Mouse (Mus musculus) heart, adult 10 weeks (tissue): Measurements from ENCODE around the gene Mustn1. TPM values are rescaled to one million over a fixed set of nuclear protein-coding genes. Genes with fewer than 3 reads are reported as not detected.

Experiments
- polyA plus RNA-seq: library from polyadenylated mRNA; stranded (reverse); fragments of 350-450 nt; fragmentation: Illumina TruSeq; extraction: RNeasy Lipid Tissue Mini Kit (QIAGEN cat#74804); gene quantifications from one replicate; pipeline ENCODE4 v1.2.3, GENCODE M21; 2014; ENCODE audit warnings: low read depth, low replicate concordance

Mustn1 gene
- 15.1 TPM for polyA plus RNA-seq

DNA sequence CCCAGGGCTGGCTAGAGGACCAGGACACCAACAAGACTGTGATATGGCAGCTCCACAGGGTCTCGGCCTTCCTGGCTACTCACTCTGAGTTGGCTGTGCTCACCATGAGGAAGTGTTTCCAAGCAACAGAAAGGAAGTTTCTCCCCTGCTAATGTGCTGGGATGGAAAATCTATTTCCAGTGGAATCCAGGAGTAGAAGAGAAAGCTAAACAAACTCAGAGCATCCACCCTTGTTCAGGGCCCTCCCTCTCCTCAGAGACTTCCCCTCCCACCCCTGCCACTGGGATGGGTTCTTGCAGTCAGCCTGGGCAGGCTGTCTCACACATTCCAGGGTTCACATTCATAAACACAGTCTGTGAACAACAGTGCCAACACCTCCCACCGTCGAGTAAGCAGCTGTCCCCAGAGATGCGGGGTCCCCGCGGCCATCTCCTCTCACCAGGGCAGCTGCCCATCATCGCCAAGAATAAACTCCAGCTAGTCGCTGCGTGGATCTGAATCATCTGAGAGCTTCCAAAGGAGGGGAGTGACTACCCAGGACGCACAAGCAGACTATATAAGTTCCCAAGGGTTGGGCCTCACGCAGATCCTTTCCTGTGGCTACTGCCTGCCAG lies at the start of gene Mustn1:
Gene Mustn1, plus strand, starts transcription at position 243 of the 614 bp plus-strand sequence.

DNA sequence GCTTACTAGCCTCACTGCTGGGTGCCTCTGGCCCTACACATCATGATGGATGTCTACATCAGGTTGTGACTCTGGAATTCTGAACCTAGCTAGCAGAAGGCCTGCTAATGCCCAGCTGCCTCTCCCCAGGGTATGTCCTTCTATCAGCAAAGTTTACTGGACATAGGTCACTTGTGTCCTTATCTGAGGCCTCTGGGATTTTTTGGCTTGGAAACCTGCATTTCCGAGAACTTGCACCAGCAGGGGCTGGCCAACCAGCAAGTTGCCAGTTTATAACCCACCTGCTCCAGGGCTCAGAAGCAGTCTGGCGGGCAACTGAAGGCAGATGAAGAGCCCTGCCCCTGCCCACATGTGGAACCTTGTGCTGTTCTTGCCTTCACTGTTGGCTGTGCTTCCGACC lies 7.2 kb downstream of the Mustn1 start, which contains the start of gene Itih4:
Gene Itih4, plus strand, starts transcription at position 273 of the 400 bp plus-strand sequence.

DNA sequence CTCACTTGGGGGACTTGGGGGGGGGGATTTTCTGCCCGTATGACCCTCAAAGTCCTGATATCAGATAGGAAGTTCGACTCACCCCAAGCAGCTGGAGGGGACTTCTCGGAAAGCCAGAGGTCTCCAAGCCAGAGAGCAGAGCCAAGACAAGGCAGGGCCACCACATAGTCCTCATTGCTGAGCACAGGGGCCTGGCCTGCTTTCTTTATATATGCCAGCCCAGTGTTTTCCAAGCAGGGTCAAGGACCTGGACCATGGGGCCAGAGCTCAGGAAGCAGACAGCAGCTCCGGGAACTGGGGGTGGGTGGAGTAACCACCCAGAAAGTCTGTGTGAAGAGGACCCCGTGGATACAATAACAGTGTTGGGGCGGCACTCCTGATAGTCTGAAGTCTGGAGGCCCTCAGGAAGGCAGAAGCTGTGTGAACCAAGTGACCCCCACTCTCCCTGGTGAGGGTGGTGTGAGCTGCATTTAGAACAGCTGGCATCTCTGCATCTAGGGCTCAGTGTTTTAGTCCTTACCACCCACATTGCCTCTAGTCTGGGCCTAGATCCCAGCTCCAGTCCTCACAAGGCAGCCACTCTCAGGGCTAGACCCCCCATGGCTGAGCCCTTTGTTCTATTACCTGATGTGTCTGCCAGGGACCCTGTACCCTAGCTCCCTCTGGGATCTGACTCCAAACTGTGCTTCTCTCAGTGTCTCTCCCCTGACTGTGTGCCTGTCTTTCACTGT lies 44.5 kb downstream of the Mustn1 start, which contains the start of gene Itih3:
Gene Itih3, minus strand, starts transcription at position 386 of the 731 bp plus-strand sequence.

Other genes starting within 250 kb of the Mustn1 start
- 8.2 TPM for gene Rft1, start 224.8 kb upstream of the Mustn1 start, polyA plus RNA-seq
- gene Sfmbt1, start 164.4 kb upstream of the Mustn1 start, polyA plus RNA-seq = 5.4 TPM
- gene Tmem110, start 53.6 kb upstream of the Mustn1 start, polyA plus RNA-seq = 12.3 TPM
- gene Itih4, start 7.3 kb downstream of the Mustn1 start, polyA plus RNA-seq = 4.7 TPM
- 0.52 TPM for gene Itih3, start 44.6 kb downstream of the Mustn1 start, polyA plus RNA-seq
- gene Itih1, start 64.1 kb downstream of the Mustn1 start, polyA plus RNA-seq = not detected
- gene Nek4, start 72.2 kb downstream of the Mustn1 start, polyA plus RNA-seq = 4.4 TPM
- gene Glt8d1, start 122.2 kb downstream of the Mustn1 start, polyA plus RNA-seq = 44.4 TPM
- gene Spcs1, start 122.5 kb downstream of the Mustn1 start, polyA plus RNA-seq = 184 TPM
- 22.5 TPM for gene Pbrm1, start 139.9 kb downstream of the Mustn1 start, polyA plus RNA-seq
- 40.5 TPM for gene Gnl3, start 140.0 kb downstream of the Mustn1 start, polyA plus RNA-seq
- 54.4 TPM for gene Smim4, start 249.8 kb downstream of the Mustn1 start, polyA plus RNA-seq